Comparison of ENCODE assay signal across 10 mouse cellular contexts in the genomic region with DNA sequence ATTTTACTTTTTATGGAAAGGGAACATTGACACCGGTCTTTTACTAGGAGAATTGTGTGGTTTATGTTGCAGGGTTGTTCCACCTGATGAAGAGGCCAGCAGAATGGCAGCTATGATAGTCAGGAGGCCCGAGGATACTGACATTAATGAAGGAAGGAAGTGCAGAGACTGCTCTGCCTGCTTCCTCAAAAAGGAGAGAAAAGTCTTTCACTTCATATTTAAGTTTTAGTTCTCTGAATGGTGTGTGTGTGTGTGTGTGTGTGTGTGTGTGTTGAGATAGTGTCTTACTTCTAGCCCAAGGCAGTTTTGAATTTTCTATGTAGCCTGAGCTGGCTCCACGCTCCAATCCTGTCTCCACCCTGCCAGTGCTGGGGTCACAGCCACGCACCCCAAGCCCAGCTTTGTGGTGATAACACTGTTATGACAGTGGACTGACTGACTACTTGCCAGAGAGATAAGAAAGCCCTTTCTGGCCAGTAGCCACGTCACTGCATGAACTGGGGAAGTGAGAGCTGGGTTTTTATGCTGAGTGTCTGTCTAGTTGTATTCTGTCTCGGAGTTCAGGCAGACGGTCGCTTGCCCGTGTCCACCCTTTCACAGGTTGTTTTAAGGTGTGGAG.
DNase-seq lines count a peak whose midpoint lies in the region; ATAC-seq lines count a peak whose summit lies in the region.
"Had no signal": no experiment of that assay in that cellular context is flagged by ENCODE, and none has a peak within 500 bp of the region (broad histone marks: within the 10 kb centered on the region; RNA-seq: fewer than 3 reads in every experiment).

No protein-coding gene starts in this region.

- no peak overlapping the region for H3K9ac ChIP-seq in heart, embryonic 16.5 days (ENCODE audit: low read length)
- H3K9ac ChIP-seq in intestine, embryonic 16.5 days (ENCODE audit: low read depth, low read length) = no peak overlapping the region
- H3K9ac ChIP-seq: embryonic facial prominence, embryonic 15.5 days; limb, embryonic 15.5 days had no signal

- peaks cover 7% of the 10 kb centered on the region for H3K4me1 ChIP-seq in heart, embryonic 16.5 days (ENCODE audit: control insufficient read depth, insufficient read depth, low read length)
- no peaks in the 10 kb centered on the region for H3K4me1 ChIP-seq in intestine, embryonic 16.5 days (ENCODE audit: control insufficient read depth, insufficient read depth, low read length)
- H3K4me1 ChIP-seq: embryonic facial prominence, embryonic 15.5 days had no signal

- H3K27me3 ChIP-seq in heart, embryonic 16.5 days (ENCODE audit: control insufficient read depth, insufficient read depth, low read length) = no peaks in the 10 kb centered on the region
- no peaks in the 10 kb centered on the region for H3K27me3 ChIP-seq in intestine, embryonic 16.5 days (replicated peaks; ENCODE audit: control insufficient read depth, insufficient read depth, low read length)
- H3K27me3 ChIP-seq: embryonic facial prominence, embryonic 15.5 days; limb, embryonic 15.5 days had no signal

- peak; percentile 76 for ATAC-seq in heart, embryonic 16.5 days (replicated peaks; ENCODE audit: extremely low read depth, insufficient read depth, low FRiP score)
- no peak for ATAC-seq in intestine, embryonic 16.5 days
- no peak for ATAC-seq in frontal cortex, adult (ENCODE audit: low TSS enrichment)

- H3K4me2 ChIP-seq in heart, embryonic 16.5 days (ENCODE audit: low read depth, low read length) = no peak overlapping the region; the same call in 1 of the 2 replicates
- H3K4me2 ChIP-seq in intestine, embryonic 16.5 days (ENCODE audit: low read depth, low read length) = no peak overlapping the region
- H3K4me2 ChIP-seq: embryonic facial prominence, embryonic 15.5 days; limb, embryonic 15.5 days had no signal

- DNase-seq in adrenal gland, adult 2 months = peak; percentile 34
- no peak for DNase-seq in adrenal gland, adult 18-20 months (ENCODE audit: low spot score in 2 of 2)
- peak; percentile 25 for DNase-seq in NIH3T3 (ENCODE audit: low read depth)
- peak; percentile 50 for DNase-seq in lung, postnatal 36 days
- no peak for DNase-seq in retina, embryonic 14.5 days (ENCODE audit: low spot score)

- no peak overlapping the region for H3K4me3 ChIP-seq in heart, embryonic 16.5 days (ENCODE audit: low read length)
- H3K4me3 ChIP-seq in intestine, embryonic 16.5 days (ENCODE audit: low read length) = no peak overlapping the region
- H3K4me3 ChIP-seq: embryonic facial prominence, embryonic 15.5 days; limb, embryonic 15.5 days had no signal

- 0 out of 2 replicates have a peak, but pooled peaks cover 3% of the 10 kb centered on the region for H3K36me3 ChIP-seq in heart, embryonic 16.5 days (ENCODE audit: control insufficient read depth, insufficient read depth)
- H3K36me3 ChIP-seq in intestine, embryonic 16.5 days (ENCODE audit: control insufficient read depth, insufficient read depth, low read length) = no peaks in the 10 kb centered on the region
- H3K36me3 ChIP-seq: limb, embryonic 15.5 days had no signal

- H3K27ac ChIP-seq in heart, embryonic 16.5 days (ENCODE audit: low read length) = peak overlapping the region; percentile 39; the same call in 1 of the 2 replicates
- no peak overlapping the region for H3K27ac ChIP-seq in intestine, embryonic 16.5 days (ENCODE audit: low read length)
- H3K27ac ChIP-seq: embryonic facial prominence, embryonic 15.5 days; limb, embryonic 15.5 days had no signal

- 23% methylated on average over 9 of the region's 9 CpGs for WGBS in heart, embryonic 16.5 days
- WGBS in intestine, embryonic 16.5 days = 78% methylated on average over 9 of the region's 9 CpGs

- H3K9me3 ChIP-seq in heart, embryonic 16.5 days (replicated peaks; ENCODE audit: control insufficient read depth, low read length) = 0 out of 2 replicates have a peak, but pooled peaks cover 2% of the 10 kb centered on the region
- H3K9me3 ChIP-seq in intestine, embryonic 16.5 days (ENCODE audit: control insufficient read depth, low read length) = no peaks in the 10 kb centered on the region
- H3K9me3 ChIP-seq: limb, embryonic 15.5 days had no signal

Comparison
In these comparisons a context has a peak if more than half of its experiments do, and no peak if none do; other contexts are left out.
1. DNase-seq: peak in adrenal gland, adult 2 months (single experiment), NIH3T3 (single experiment) and lung, postnatal 36 days (single experiment); none in adrenal gland, adult 18-20 months (0 of 2) and retina, embryonic 14.5 days (single experiment).